Mouse (Mus musculus) neural tube, embryonic 12.5 days (tissue): ENCODE results near the gene Tshz2. TPM values are rescaled to one million over a fixed set of nuclear protein-coding genes. Genes with fewer than 3 reads are reported as not detected.
A peak's percentile ranks its signal among the peaks of the same experiment; 100 is the strongest.

Experiments used
- ATAC-seq: fragments of 200-750 bp; cut with Nextera tagmentation; 2 replicates; pipeline ENCODE4 v1.8.0; 2017; ENCODE audit warnings: low read depth, mild to moderate bottlenecking, moderate TSS enrichment, moderate library complexity; ENCODE audit not compliant: low FRiP score
- H3K27ac ChIP-seq: fragments of 300-500 bp; sonication (generic); 2 replicates; pipeline ENCODE4 v1.5.1; 2016
- H3K27me3 ChIP-seq: fragments of 300-500 bp; sonication (generic); replicated peaks from 2 replicates; pipeline ENCODE4 v1.6.1; 2016; ENCODE audit warnings: mild to moderate bottlenecking
- H3K36me3 ChIP-seq: fragments of 300-500 bp; sonication (generic); 2 replicates; pipeline ENCODE4 v1.6.1; 2016; ENCODE audit warnings: mild to moderate bottlenecking
- H3K4me1 ChIP-seq: fragments of 300-500 bp; sonication (generic); 2 replicates; pipeline ENCODE4 v1.6.1; 2016
- H3K4me2 ChIP-seq: fragments of 300-500 bp; sonication (generic); replicated peaks from 2 replicates; pipeline ENCODE4 v1.6.1; 2016; ENCODE audit warnings: mild to moderate bottlenecking
- H3K4me3 ChIP-seq: fragments of 300-500 bp; sonication (generic); 2 replicates; pipeline ENCODE4 v1.5.1; 2016
- H3K9ac ChIP-seq: fragments of 300-500 bp; sonication (generic); 2 replicates; pipeline ENCODE4 v1.6.1; 2016; ENCODE audit warnings: mild to moderate bottlenecking
- H3K9me3 ChIP-seq: fragments of 300-500 bp; sonication (generic); 2 replicates; pipeline ENCODE4 v1.6.1; 2016; ENCODE audit warnings: mild to moderate bottlenecking
- WGBS: fragments of 180-500 bp; shearing (Covaris S2); methylation state at CpG from one replicate; pipeline ENCODE4 v1.1.7; 2016; 5-methylcytosine and 5-hydroxymethylcytosine counted together
- polyA plus RNA-seq: library from polyadenylated mRNA; unstranded; fragments of >200 nt; fragmentation: Nextera tagmentation; extraction: Ambion mirVana; gene quantifications from 2 replicates; pipeline ENCODE4 v1.2.1, GENCODE M21; 2016

Gene Tshz2
- polyA plus RNA-seq, 1 experiment from 2014 or later: 30.7 TPM

- ATAC-seq: no peak
- no peaks in the 10 kb centered on the region; the same call in 1 of the 2 replicates for H3K4me1 ChIP-seq
- H3K9me3 ChIP-seq: no peaks in the 10 kb centered on the region
- 91% methylated on average over 12 of the region's 12 CpGs for WGBS
- no peaks in the 10 kb centered on the region for H3K27me3 ChIP-seq
- no peak overlapping the region for H3K27ac ChIP-seq
- no peak overlapping the region for H3K4me3 ChIP-seq
- no peak overlapping the region for H3K4me2 ChIP-seq
- H3K9ac ChIP-seq: no peak overlapping the region
- no peaks in the 10 kb centered on the region for H3K36me3 ChIP-seq
Measured at GRCm38 (mm10) chr2:169805545-169805944, 172.7 kb downstream of the Tshz2 start.

- no peak overlapping the region for H3K4me3 ChIP-seq
- H3K4me2 ChIP-seq: no peak overlapping the region
- no peak; the same call in 1 of the 2 replicates for ATAC-seq
- no peak overlapping the region for H3K9ac ChIP-seq
- peaks cover 13% of the 10 kb centered on the region for H3K4me1 ChIP-seq
- H3K9me3 ChIP-seq: no peaks in the 10 kb centered on the region
- H3K27ac ChIP-seq: no peak overlapping the region
- WGBS: 62% methylated on average over 5 of the region's 5 CpGs
- H3K36me3 ChIP-seq: no peaks in the 10 kb centered on the region
- H3K27me3 ChIP-seq: no peaks in the 10 kb centered on the region
Measured at GRCm38 (mm10) chr2:169811589-169811988, 178.8 kb downstream of the Tshz2 start.

- no peak overlapping the region for H3K27ac ChIP-seq
- peaks cover 13% of the 10 kb centered on the region for H3K4me1 ChIP-seq
- H3K4me2 ChIP-seq: no peak overlapping the region
- no peaks in the 10 kb centered on the region for H3K36me3 ChIP-seq
- H3K4me3 ChIP-seq: no peak overlapping the region
- no peak overlapping the region for H3K9ac ChIP-seq
- no peaks in the 10 kb centered on the region for H3K27me3 ChIP-seq
- WGBS: 77% methylated on average over 8 of the region's 8 CpGs
- 0 out of 2 replicates have a peak, but pooled peaks have one; percentile 52 for ATAC-seq
- H3K9me3 ChIP-seq: no peaks in the 10 kb centered on the region
Measured at GRCm38 (mm10) chr2:169812055-169812454, 179.2 kb downstream of the Tshz2 start.

GRCm38 (mm10) chr2:169812940-169813339, 180.1 kb downstream of the Tshz2 start:
- Histone ChIP-seq H3K36me3 (no peaks in the 10 kb centered on the region), H3K27ac (no peak overlapping the region), H3K9me3 (no peaks in the 10 kb centered on the region), H3K27me3 (no peaks in the 10 kb centered on the region), H3K4me3 (no peak overlapping the region), H3K9ac (no peak overlapping the region), H3K4me2 (no peak overlapping the region), H3K4me1 (peaks cover 13% of the 10 kb centered on the region)
- ATAC-seq: no peak
- 88% methylated on average over 7 of the region's 7 CpGs for WGBS

GRCm38 (mm10) chr2:169814351-169814750, 181.5 kb downstream of the Tshz2 start:
- no peak for ATAC-seq
- Histone ChIP-seq H3K9ac (no peak overlapping the region), H3K4me2 (no peak overlapping the region), H3K4me1 (peaks cover 13% of the 10 kb centered on the region), H3K36me3 (no peaks in the 10 kb centered on the region), H3K27ac (no peak overlapping the region), H3K4me3 (no peak overlapping the region), H3K27me3 (no peaks in the 10 kb centered on the region), H3K9me3 (no peaks in the 10 kb centered on the region)
- 62% methylated on average over 3 of the region's 3 CpGs for WGBS

GRCm38 (mm10) chr2:169814757-169815156, 181.9 kb downstream of the Tshz2 start:
- H3K27ac ChIP-seq: no peak overlapping the region

GRCm38 (mm10) chr2:169821021-169821441, 188.2 kb downstream of the Tshz2 start:
- WGBS: 89% methylated on average over 9 of the region's 9 CpGs
- Histone ChIP-seq H3K9me3 (no peaks in the 10 kb centered on the region), H3K27me3 (no peaks in the 10 kb centered on the region), H3K4me2 (no peak overlapping the region), H3K36me3 (no peaks in the 10 kb centered on the region), H3K27ac (no peak overlapping the region), H3K9ac (no peak overlapping the region), H3K4me1 (peaks cover 7% of the 10 kb centered on the region; the same call in 1 of the 2 replicates), H3K4me3 (no peak overlapping the region)
- ATAC-seq: no peak

More at GRCm38 (mm10) chr2:169814757-169815156, 181.9 kb downstream of the Tshz2 start:
- 63% methylated on average over 10 of the region's 10 CpGs for WGBS
- Histone ChIP-seq H3K4me1 (peaks cover 13% of the 10 kb centered on the region), H3K36me3 (no peaks in the 10 kb centered on the region), H3K9me3 (no peaks in the 10 kb centered on the region), H3K4me2 (no peak overlapping the region), H3K9ac (no peak overlapping the region), H3K4me3 (no peak overlapping the region), H3K27me3 (no peaks in the 10 kb centered on the region)
- no peak for ATAC-seq

GRCm38 (mm10) chr2:169825908-169826307, 193.1 kb downstream of the Tshz2 start:
- H3K4me3 ChIP-seq: no peak overlapping the region
- H3K4me2 ChIP-seq: peak overlapping the region; percentile 10; the same call in 1 of the 2 replicates
- peak; percentile 64 for ATAC-seq
- WGBS: 55% methylated on average over 12 of the region's 12 CpGs
- no peak overlapping the region for H3K27ac ChIP-seq
- H3K27me3 ChIP-seq: no peaks in the 10 kb centered on the region
- H3K36me3 ChIP-seq: no peaks in the 10 kb centered on the region
- H3K9me3 ChIP-seq: no peaks in the 10 kb centered on the region
- peaks cover 18% of the 10 kb centered on the region; the same call in 1 of the 2 replicates for H3K4me1 ChIP-seq
- H3K9ac ChIP-seq: no peak overlapping the region

- H3K9me3 ChIP-seq: no peaks in the 10 kb centered on the region
- H3K27ac ChIP-seq: no peak overlapping the region
- H3K27me3 ChIP-seq: no peaks in the 10 kb centered on the region
- 31% methylated on average over 15 of the region's 15 CpGs for WGBS
- H3K4me2 ChIP-seq: peak overlapping the region; percentile 10; the same call in 1 of the 2 replicates
- peak; percentile 51; the same call in 1 of the 2 replicates for ATAC-seq
- H3K36me3 ChIP-seq: no peaks in the 10 kb centered on the region
- H3K9ac ChIP-seq: no peak overlapping the region
- H3K4me3 ChIP-seq: no peak overlapping the region
- peaks cover 18% of the 10 kb centered on the region; the same call in 1 of the 2 replicates for H3K4me1 ChIP-seq
Measured at GRCm38 (mm10) chr2:169826316-169826715, 193.5 kb downstream of the Tshz2 start.

GRCm38 (mm10) chr2:169826833-169827232, 194.0 kb downstream of the Tshz2 start:
- WGBS: 50% methylated on average over 8 of the region's 8 CpGs
- no peak overlapping the region for H3K4me3 ChIP-seq
- no peak overlapping the region for H3K4me2 ChIP-seq
- no peaks in the 10 kb centered on the region for H3K9me3 ChIP-seq
- H3K4me1 ChIP-seq: peaks cover 21% of the 10 kb centered on the region
- no peaks in the 10 kb centered on the region for H3K36me3 ChIP-seq
- no peak overlapping the region for H3K27ac ChIP-seq
- ATAC-seq: no peak
- no peaks in the 10 kb centered on the region for H3K27me3 ChIP-seq
- no peak overlapping the region for H3K9ac ChIP-seq

GRCm38 (mm10) chr2:169832184-169832583, 199.4 kb downstream of the Tshz2 start:
- 37% methylated on average over 12 of the region's 12 CpGs for WGBS
- no peak for ATAC-seq

GRCm38 (mm10) chr2:169833638-169834037, 200.8 kb downstream of the Tshz2 start:
- Histone ChIP-seq H3K4me1 (peaks cover 33% of the 10 kb centered on the region), H3K27me3 (no peaks in the 10 kb centered on the region), H3K4me2 (no peak overlapping the region; the same call in 1 of the 2 replicates), H3K27ac (no peak overlapping the region), H3K4me3 (no peak overlapping the region), H3K9ac (no peak overlapping the region), H3K36me3 (no peaks in the 10 kb centered on the region), H3K9me3 (no peaks in the 10 kb centered on the region)
- WGBS: 45% methylated on average over 9 of the region's 9 CpGs
- no peak for ATAC-seq

More at GRCm38 (mm10) chr2:169832184-169832583, 199.4 kb downstream of the Tshz2 start:
- Histone ChIP-seq H3K9me3 (no peaks in the 10 kb centered on the region), H3K4me2 (no peak overlapping the region), H3K4me3 (no peak overlapping the region), H3K4me1 (peaks cover 33% of the 10 kb centered on the region), H3K27ac (no peak overlapping the region), H3K36me3 (no peaks in the 10 kb centered on the region), H3K27me3 (no peaks in the 10 kb centered on the region), H3K9ac (no peak overlapping the region)

- Histone ChIP-seq H3K27me3 (no peaks in the 10 kb centered on the region), H3K36me3 (no peaks in the 10 kb centered on the region), H3K9me3 (no peaks in the 10 kb centered on the region), H3K9ac (no peak overlapping the region), H3K4me3 (no peak overlapping the region), H3K4me2 (no peak overlapping the region), H3K27ac (no peak overlapping the region), H3K4me1 (peaks cover 33% of the 10 kb centered on the region)
- no peak for ATAC-seq
- WGBS: 26% methylated on average over 7 of the region's 7 CpGs
Measured at GRCm38 (mm10) chr2:169834602-169835001, 201.8 kb downstream of the Tshz2 start.
